Mouse (Mus musculus): ENCODE results near the gene Kcnj6.

Gene Kcnj6

DNA sequence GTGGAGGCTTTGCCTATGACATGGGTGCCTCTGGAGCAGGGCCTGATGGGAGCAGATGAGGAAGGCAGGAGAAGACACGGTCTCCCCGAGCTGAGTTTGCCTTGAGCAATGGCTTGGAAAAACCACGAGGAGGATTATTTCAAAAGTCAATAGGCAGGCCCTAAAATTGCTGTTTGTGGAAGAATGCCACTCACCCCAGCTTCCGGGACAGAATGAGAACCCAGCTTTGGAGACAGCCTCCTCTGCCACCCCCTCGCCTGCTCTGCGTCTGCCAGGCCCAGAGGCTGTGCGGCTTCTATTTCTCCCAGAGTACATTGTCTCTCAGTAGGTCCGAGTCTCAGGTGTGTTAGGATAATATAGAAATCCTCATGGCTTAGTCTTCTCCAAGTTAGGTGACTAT, 64.8 kb downstream of the Kcnj6 start:
- peak; percentile 72 for ATAC-seq (ENCODE audit: low TSS enrichment)

DNA sequence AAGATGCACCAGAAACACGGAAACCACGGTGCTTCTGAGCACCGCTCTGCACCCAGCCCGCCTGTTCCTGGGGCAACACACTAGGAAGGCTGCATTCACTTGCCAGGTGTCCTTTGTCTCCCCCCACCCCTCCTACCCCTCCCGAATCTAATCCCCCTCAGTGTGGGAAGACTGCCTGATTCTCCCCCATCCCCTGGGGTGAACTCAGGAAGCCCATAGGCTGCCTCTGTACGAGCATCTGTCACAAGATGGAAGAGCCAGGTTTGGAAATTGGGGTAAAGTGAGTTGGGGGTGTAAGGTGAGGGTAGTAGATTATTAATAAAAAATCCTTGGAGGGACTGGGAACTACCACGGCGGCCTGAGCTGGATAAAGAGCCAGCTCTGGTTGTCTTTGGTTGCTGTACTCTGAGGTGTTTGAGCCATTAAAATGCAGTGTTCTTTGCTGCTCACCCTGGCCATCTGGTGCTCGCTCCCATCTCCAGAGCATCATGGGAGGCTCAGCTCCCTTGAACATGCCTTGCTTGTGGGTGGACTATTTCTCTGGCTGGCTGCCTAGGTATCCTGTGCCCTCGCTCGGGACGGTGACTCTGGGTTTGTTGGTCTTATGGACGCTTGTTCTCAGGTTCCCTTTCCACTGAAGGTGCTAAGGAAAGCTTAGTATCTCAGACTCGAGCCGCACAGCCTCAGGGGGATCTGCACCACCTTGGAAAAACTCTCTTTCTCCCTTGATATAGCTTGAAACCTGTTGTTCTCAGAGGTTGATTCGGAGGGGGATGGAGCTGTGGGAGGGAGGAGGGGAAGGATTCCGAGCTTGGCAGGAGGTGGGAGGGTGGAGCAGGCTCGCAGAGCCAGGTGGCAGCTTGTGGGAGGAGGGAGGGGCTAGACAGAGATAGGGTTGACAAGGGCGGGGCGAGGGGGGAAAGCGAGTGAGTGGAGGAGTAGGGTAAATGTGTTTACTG, 65.9 kb downstream of the Kcnj6 start:
- peak; percentile 80 for ATAC-seq (ENCODE audit: low TSS enrichment)

DNA sequence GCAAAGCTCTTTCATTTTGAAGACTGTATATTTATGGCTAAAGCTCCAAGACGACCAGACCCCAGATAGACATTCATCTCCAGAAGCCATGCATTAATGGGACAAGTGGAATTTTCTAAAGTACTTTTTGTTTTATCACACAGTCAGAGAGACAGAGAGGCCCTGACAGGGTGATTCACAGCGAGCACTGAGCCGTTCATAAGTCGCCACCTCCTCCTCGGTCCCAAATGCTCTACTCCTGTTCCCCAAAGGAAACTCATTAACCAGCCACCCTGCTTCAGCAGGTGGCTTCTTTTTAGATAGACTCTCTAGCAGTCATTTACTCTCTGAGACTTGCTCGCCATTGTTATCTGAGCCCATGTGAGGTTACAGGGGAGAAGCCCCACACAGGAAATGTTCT, 72.1 kb downstream of the Kcnj6 start:
- peak; percentile 47; the same call in 1 of the 2 replicates for ATAC-seq (ENCODE audit: low TSS enrichment)

DNA sequence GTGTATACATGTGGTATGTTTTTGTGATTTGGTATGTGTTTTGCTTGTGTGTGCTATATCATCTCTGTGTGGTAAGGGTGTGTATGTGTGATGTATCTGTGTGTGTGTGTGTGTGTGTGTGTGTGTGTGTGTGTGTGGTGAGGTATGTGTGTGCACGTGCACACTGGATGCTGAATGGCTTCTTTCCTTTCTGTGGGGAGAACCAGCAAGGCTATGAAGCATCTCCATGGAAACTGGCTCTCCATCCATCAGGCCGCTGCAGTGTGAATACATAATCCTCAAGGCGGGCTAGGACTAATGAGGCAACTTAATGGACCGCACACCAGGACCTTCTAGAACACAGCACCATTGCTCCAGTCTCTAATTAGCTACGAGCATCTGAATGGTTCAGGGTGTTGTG, 78.3 kb downstream of the Kcnj6 start:
- ATAC-seq (ENCODE audit: low TSS enrichment), result no peak

DNA sequence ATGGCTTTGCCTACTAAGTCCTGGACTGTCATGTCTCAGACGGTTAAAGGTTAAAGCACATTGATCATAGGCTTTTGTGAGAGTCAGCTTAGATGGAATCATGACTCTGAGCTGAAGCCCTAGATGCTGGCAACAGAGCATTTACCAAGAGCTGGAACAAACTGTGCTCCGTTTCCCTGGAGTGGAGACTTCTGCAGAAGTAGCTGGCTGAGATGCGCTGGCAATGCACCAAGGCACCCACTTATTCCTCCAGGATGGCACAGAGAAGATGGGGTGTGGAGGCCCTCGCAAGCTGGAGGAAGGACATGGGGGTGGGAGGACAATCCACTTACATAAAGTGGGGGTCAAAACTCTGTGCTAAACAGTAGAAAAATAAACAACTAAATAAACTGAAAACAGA, 91.5 kb downstream of the Kcnj6 start:
- peak; percentile 70 for ATAC-seq (ENCODE audit: low TSS enrichment)

DNA sequence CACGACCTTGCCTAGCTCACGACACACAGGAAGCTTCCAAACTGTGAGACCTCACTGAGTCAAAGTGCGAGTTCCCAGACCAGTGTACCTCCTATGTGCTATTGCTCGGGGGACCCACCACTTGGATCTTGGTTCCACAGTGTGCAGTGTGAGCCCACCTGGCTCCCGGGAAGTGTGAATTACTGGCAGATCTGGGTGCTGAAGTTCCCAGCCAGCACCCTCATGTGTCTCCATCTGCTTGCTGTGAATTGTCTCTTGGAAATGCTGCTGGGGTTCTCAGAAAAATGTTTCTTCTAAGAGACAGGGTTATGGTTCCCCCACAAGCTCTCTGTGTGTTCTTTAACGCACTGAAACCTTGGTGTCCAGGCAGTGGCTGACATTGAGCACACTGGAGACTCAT, 98.7 kb downstream of the Kcnj6 start:
- ATAC-seq (ENCODE audit: low TSS enrichment), result peak; percentile 76

DNA sequence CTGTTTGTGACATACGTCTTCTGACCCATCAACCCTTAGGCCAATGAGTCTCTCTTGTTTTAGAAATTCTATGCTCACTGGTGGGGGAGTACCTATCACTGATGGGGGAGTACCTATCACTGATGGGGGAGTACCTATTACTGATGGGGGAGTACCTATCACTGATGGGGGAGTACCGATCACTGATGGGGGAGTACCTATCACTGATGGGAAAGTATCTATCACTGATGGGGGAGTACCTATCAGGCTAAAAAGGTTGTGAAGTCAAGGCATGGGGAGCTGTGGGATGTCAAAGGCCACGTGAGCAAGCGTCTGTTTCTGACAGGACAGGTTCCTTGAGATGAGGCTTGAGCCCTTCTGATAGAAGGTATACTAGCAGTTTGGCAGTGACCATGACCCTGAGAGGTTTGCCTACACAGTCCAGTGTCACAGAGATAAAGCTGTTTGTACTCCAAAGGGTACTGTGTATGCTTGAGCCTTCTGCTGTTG, 105.3 kb downstream of the Kcnj6 start:
- ATAC-seq (ENCODE audit: low TSS enrichment), result no peak

DNA sequence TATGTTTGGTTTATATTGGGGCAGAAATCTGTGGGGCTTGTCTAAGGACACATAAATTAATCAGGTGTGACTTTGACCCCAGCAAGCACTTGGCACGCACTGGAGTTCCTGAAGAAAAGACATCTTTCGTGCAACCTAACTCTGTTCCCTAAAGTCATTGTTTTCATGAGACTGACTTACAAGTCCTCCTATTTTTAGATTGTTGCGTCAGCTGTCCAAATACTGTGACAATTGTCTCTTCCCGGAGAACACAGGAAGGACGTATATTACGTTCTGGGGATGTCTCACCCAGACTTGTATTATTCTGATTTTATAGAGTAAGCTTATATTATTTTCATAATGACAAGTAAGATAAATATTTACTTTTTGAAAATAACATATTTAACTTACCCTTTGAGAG, 106.9 kb downstream of the Kcnj6 start:
- ATAC-seq (ENCODE audit: low TSS enrichment), result no peak

DNA sequence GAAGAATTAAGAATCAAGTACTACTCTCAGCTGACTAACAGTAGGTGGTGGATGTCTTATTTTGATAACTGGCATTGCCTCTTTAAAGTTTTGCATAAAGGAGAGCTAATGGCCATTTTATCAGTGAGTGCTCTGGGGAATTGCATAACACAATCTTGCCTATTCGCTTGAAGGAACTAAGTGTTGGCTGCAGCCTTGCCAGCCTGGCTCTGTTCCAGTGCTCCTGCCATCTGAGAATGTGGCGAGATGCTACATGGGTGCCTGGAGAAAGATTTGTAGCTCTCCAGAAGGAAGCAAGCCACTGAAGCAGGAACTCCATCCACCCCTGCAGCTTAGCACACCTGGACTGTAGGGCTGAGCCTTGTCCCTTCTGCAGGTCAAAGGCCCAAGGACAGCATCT, 107.4 kb downstream of the Kcnj6 start:
- ATAC-seq (ENCODE audit: low TSS enrichment), result peak; percentile 29; the same call in 1 of the 2 replicates

DNA sequence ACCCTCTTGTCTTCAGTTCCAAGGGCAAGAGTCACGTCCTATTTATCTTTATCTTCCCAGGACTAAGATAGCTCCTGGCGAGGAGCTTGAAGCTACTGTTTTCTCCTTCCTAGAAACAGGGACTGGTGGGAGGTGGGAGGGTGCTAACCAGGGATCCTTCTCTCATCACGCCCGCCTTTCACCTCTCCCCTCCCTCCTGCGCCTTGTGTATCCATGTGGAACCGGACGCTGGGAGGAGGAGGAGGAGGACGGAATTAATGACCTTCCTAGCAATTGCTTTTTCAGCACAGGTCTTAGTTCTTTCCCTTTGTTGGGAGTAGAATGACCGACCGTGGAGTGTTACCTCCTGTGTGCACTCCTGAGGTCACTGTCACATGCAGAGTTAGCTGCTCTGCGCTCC, 108.9 kb downstream of the Kcnj6 start:
- ATAC-seq (ENCODE audit: low TSS enrichment), result no peak

DNA sequence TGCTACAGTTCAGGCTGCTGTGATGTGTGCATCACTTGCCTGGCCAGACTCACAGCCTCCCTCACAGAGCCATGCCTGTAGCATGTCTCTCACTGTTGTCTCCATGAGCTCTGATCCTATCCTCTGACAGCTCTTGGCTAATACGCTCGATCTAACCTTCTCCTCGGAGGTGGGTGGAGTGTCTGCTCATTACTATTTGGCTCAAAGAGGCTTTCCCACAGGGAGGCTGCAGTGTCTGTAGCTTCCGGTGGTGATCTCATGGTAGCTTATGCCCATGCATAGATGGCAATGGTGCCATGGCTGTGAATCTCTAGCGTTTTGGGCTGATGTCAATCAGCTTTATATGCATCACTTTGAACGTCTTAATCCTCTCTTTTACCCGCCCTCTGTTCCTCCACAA, 111.1 kb downstream of the Kcnj6 start:
- no peak for ATAC-seq (ENCODE audit: low TSS enrichment)

DNA sequence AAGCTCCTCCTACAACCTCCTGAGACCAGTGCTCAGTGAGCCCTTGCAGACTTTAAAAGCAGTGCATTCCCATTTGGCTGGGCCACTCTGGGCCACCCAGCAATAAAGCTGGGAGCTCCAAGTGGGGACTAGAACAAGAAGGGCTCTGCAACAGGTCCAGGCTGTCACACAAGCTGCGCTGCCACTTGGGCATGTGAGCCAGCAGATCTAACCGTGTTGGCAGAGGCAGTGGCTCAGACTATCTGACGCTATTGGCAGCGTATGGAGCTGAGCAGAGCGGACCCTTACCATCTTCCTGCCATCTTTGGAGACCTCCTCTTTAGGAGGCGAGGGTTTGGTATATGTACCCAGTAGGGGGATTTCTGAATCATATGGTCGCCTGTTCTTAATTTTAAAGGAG, 112.4 kb downstream of the Kcnj6 start:
- peak; percentile 41 for ATAC-seq (ENCODE audit: low TSS enrichment)

DNA sequence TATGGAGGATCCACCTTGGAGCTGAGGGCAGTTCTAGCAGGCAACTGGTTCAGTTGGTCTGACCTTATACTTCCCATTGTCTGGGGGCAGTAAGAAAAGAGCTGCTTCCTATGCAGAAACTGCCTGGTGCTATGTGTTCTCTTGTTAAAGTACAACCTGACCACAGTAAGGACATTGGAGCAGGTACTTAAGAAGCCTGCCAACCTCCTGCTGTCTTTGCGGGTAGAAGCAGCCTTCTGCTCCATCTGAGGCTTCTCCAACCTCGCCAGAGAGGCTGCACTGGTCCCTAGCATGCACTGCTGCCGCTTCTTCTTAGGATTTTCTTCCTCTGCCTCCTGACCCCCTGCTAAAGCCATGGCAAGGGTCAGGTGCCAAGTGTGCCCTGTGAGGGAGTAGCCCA, 113.6 kb downstream of the Kcnj6 start:
- no peak for ATAC-seq (ENCODE audit: low TSS enrichment)

DNA sequence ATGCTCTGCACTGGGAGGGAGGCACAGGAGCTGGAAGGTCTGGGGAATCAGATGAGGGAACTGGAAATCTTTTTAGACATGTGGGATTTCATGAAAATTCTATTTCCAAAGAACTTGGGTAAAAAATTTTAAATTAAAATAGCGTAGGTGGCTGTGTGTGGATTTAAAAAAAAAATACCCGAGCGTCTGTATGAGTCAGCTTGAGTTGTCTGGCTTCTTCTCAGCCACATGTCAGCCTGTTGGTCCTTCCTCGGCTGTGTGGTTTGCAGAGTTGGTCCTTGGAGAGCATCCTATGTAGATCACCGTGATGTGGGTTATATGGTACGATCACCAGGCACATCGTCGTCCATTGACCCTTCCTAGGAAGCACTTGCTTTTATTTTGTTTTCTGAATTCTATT, 114.3 kb downstream of the Kcnj6 start:
- peak; percentile 36 for ATAC-seq (ENCODE audit: low TSS enrichment)

DNA sequence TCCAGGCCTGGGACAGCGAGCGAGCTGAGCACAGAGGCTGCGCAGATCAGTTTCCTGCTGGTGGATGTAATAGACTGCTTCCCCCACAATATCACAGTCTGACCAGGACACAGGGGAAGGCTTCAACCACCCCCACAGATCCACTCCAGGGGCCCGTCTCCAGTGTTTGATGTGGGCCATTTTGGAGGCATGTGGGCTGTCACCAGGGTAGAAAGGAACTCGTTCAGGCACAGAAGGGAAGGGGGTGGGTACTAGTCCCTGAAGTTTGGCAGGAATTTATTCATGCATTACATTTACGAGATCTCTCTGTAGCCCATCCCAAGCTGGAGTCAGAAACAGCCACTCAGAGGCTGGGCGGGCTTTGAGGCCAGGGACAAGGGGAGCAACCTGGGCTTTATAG, 115.4 kb downstream of the Kcnj6 start:
- ATAC-seq (ENCODE audit: low TSS enrichment), result peak; percentile 54

DNA sequence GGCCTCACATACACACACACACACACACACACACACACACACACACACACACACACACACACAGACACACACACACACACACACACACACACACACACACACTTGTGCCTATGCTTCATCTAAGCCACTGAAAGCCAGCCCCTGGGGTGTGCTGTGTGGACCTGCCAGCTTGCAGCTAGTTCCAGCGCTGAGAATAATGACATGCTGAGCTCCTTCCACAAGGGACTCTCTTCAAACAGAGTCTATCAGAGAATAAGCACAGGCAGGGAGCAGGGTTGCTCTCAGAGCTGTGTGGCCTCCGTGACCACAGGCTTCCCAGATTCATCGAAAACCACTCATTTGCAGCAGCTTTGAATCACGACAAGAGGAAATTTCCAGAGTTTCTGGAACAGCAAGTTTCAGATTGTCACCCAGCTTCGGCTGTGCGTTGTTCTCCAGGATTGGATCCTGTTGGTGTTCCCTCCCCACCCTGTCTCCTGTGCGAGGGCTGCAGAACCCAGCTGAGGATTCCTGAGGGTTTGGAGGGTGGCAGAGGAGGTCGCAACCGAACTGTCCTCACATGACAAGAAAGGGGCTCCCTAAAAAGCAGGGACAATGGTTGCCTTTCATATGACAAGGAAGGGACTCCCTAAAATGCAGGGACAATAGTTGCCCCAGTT, 124.8 kb downstream of the Kcnj6 start:
- ATAC-seq (ENCODE audit: low TSS enrichment), result peak; percentile 79

DNA sequence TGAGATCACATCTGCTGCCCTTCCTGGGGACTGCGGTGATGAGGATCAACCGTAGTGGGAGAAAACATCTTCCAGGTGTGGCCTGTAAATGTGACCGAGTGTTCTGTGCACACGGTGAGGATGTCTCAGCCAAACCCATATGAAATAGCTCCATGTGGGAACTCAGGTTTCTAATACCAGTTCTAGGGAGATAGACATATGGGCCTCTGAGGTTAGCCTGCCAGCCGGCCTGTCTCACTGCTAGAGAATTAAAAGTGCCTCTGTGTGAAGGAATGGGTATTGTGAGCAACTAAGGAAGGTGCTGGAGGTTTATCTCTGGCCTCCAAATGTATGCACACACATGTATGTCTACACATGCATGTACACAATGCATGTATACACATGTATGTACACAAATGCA, 129.1 kb downstream of the Kcnj6 start:
- no peak for ATAC-seq (ENCODE audit: low TSS enrichment)

DNA sequence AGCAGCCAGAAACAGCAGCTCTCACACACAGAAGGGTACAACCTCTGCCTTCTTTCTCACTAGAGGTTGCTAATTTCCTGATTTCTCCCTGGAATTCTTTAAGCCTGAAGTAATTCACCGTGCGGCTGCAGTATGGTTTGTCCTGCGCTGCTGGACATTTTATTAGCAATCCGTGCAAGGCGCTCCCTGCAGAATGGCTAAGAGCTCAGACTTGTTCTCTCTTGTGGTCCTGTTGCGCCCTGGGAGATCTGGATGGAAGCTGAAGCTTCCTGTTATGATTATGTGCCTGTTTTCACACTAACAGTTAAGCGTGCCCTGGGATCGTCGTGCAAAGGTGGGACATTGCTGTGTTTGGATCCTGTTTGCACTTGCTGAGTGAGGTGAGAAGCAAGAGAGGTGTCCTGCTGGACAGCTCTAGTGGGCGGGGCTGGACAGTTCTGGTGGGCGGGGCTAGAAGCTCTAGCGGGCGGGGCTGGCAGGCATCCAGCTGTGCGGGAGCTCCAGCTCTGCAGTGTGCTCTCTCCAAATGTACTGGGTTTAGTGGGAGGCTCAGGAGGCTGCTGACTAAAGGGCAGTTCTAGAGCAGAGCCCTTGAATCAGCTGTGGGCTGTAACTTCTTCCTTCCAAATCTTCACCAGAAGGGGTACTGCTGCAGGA, 131.1 kb downstream of the Kcnj6 start:
- peak; percentile 23; the same call in 1 of the 2 replicates for ATAC-seq (ENCODE audit: low TSS enrichment)

DNA sequence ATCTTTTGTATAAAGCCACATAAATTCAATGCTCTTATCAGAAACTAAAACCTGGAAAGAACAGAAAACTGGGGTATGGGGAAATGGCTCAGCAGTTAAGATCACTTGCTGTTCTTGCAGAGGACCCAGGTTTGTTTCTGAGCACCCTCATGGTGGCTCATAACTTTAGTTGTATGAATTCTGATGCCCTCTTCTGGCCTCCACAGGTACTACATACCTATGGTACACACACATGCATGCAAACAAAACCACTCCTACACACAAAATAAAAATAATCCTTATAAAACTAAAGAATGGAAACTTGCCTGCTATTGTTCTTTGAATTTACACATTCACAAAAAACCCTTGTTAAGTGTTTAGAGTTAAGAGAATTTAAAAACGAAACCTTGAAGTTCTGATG, 131.7 kb downstream of the Kcnj6 start:
- ATAC-seq (ENCODE audit: low TSS enrichment), result no peak

DNA sequence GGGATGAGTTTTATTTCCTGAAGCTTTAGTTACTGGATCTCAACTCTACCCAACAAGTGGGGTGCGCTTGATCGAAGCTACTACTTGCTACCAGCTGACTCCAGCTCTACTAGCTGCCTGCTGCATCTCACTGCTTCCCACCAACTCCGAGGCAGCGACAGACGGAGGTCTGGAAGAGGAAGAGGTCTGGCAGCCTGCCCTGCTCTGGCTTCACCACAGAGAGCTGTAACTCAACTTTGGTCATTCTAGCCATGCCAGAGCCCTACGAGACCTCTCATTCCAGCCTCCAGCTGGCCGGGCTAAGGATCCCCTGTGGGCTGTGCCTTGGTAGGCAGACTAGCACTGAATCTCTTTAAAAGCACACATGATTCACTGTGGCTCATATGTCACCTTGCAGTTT, 132.4 kb downstream of the Kcnj6 start:
- ATAC-seq (ENCODE audit: low TSS enrichment), result no peak

DNA sequence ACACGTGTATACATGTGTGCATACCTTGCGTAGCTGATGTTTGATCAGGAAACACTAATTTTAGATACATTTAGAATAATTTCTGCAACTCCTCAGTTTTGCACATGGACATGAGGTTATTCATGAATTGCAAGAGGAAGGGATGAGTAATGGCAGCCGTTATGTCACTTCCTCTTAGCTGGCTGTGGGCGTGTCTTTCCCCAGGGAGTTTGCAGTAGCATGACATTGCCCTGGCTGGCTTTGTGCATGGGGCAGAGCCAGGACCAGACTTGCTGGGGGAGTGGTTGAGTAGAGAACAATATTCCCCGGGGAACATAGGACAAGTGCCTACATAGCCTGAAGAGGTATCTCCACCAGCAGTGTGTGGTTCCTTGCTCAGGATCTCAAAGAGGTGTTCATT, 134.0 kb downstream of the Kcnj6 start:
- no peak for ATAC-seq (ENCODE audit: low TSS enrichment)

DNA sequence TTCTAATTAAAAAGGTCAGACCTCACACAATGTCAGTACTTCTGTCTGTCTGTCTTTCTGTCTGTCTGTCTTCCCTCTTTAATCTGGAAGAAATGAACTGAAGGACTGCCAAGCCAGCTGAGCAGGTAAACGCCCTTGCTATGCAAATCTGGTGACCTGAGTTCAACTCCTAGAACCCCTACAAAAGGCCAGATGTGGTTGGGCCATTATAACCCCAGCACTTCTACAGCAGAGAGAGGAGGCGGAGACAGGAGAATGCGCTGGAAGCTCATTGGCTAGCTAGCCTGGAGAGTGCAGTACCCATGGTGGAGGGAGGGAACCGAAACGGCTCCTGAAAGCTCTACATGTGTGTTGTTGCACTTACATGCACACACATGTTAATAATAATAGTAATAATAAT, 141.5 kb downstream of the Kcnj6 start:
- no peak for ATAC-seq (ENCODE audit: low TSS enrichment)

Data from frontal cortex, adult (tissue).